Mouse (Mus musculus) megakaryocyte, adult 5-6 weeks (primary cell): Measurements from ENCODE around the gene Rcor1. TPM values are rescaled to one million over a fixed set of nuclear protein-coding genes. Genes with fewer than 3 reads are reported as not detected.

Experiments
- ATAC-seq: 2 replicates; pipeline ENCODE4 v1.8.0; 2016; ENCODE audit warnings: mild to moderate bottlenecking, inconsistent platforms; ENCODE audit not compliant: poor library complexity, severe bottlenecking
- total RNA-seq, 2 experiments: library from RNA; stranded (forward) in 1 of 2; stranded (reverse) in 1 of 2; fragments of 153-499, 151-499 nt in 1 of 2; fragments of 221-1000, 200-1000 nt in 1 of 2; gene quantifications; 2 replicates each; pipeline versions ENCODE4 v1.2.3 to v1.2.4; 2015 to 2017

Gene Rcor1
- total RNA-seq, 2 experiments from 2014 or later: 22.8 to 30.6 TPM

DNA sequence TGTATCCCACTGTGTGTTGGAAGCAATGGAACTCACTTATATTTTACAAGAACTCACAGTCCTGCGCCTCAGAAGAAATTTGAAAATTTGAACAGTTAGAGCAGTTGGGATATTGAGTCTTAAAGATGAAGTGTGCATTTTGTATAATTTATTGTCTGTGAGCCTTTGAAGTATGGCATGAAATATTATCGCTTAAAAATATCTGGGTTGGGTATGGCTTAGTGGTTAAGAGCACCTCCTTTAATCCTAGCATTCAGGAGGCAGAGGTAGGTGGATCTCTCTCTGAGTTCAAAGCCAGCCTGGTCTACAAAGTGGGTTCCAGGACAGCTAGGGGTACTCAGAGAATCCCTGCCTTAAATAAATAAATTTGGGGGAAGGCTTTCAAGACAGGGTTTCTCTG lies 20.1 kb upstream of the Rcor1 start:
- no peak for ATAC-seq

- ATAC-seq: no peak
Observed at GRCm38 (mm10) chr12:111021138-111021537, 18.0 kb upstream of the Rcor1 start.

DNA sequence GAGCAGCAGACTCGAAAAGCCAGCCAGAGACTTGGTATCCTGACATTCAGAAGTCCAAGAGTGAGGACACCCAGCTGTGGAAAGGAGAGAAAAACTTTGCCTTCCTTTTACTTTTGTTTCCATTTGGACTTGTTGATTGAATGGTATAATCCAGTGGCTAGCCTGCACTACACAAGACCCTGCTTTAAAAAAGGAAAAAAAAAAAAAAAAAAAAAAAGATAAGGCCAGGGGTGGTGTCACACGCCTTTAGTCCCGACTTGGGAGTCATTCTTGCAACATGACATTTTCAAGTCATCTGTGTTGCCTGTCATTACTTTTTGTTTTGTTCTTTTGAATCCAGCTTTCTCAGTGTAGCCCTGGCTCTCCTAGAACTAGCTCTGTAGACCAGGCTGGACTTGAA lies 17.6 kb upstream of the Rcor1 start:
- no peak for ATAC-seq

- no peak for ATAC-seq
Observed at GRCm38 (mm10) chr12:111028176-111029167, 10.7 kb upstream of the Rcor1 start.

- ATAC-seq: no peak
Observed at GRCm38 (mm10) chr12:111029291-111029890, 9.8 kb upstream of the Rcor1 start.

GRCm38 (mm10) chr12:111032839-111033238 lies 6.3 kb upstream of the Rcor1 start:
- ATAC-seq: no peak

DNA sequence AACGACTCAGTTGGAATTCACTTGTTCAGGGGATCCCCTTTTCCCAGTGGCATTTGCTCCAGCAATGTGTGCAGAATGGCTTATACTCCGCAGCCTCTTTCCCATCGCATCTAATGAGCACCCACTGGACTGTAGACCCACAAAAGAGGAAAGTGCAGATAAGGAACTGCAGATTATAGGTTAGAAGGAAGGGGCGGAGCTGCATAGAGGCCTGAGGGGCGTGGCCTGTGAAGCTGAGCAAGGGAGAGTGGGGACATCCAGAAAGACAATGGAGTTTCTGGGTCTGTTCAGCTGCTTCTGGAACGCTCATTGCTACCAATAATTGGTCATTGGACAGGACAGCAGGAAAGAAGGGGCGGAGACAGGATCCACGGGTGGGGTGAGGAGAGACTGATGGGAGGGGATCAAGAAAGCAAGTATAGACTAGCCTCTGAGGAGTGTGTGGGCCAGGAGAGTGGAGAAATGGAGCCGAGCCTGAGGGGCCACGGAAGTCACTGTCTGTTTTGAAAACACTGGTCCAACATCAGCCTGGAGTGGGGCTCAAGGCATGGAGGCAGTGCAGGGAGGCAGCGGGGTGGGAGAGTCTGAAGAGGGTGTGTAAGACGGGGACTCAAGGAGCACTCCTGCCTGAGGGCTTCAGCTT lies 3.8 kb upstream of the Rcor1 start:
- peak; percentile 58 for ATAC-seq

DNA sequence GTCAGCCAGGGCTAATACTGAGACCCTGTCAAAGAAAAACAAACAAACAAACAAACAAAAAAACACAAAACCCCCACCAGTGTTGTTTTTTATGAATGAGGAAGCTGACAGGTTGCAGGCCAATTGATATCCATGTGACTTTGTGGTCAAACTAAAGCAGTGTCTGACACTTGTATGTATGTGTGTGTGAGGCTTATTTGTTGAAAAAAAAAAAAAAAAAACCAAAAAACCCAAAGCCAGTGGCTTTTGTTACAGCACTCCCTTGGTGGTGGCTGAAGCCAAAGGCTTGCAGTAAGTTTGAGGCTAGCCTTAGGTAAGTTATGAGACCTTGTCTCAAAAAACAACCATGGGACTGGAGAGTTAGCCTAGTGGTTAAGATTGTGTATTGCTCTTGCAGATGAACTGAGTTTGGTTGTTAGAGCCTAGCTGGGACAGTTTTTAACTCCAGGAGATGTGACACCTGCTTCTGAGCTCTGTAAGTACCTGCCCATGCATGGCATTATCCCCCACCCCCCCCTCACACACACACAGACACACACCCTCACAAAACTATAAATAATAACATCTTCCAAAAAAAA lies 2.9 kb upstream of the Rcor1 start:
- no peak for ATAC-seq

GRCm38 (mm10) chr12:111037241-111038180 lies 1.6 kb upstream of the Rcor1 start:
- ATAC-seq: no peak

DNA sequence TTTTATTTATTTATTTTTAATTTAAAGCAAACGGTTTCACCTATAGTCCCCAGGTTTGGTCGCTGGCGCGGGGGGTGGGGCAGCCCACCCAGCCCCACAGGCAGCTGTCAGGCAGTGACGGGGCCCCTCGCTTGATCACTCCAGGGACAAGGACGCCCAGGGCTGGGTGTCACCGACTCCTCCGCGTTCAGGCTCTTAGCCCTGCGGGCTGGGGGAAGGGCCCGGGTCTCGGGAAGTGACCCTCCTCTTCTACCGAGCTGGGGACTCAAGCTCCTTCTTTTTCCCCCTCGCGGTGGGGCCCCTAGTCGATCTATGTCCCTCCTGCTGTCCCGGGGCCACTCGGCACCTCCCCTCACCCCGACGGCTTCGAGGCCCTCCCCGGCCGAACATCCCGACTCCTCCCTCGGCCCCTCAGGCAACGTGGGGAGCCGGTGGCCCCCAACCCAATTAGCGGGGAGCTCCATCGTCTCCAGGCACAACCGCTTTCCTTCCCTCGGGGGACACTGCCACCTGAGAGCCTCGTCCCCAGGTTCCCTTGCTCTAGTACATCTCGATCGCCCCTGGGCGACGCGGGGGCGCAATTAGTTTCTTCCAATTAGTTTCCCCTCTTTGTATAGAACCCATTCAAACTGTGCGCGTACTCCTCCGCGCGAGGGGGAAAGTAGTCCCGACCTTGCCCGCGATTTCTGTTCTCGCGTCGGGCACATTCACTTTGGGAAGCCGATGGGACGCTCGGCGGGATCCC lies 748 bp upstream of the Rcor1 start:
- ATAC-seq: peak; percentile 6; the same call in 1 of the 2 replicates

- ATAC-seq: no peak
Observed at GRCm38 (mm10) chr12:111039771-111040530, 800 bp downstream of the Rcor1 start.

- ATAC-seq: no peak
Observed at GRCm38 (mm10) chr12:111040531-111040860, 1.3 kb downstream of the Rcor1 start.

DNA sequence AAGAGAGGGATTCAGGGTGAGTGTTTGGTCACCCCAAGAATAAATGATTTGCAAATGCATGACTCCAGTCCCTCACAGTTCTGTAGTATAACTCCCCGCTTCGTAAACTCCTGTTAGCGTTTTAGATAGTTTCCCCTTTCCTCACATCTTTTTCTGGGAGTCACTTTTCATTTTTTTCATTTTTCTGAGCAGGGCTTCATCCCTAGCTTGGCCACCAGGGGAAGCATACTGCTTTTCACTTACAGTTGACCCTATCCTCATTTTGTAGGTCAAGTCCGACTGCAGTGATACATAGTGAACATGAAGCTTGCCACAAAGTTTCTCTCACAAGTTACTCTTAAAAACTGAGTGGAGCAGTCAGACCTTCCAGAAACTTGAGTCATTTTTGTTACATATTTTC lies 2.0 kb downstream of the Rcor1 start:
- 0 out of 2 replicates have a peak, but pooled peaks have one; percentile 15 for ATAC-seq

DNA sequence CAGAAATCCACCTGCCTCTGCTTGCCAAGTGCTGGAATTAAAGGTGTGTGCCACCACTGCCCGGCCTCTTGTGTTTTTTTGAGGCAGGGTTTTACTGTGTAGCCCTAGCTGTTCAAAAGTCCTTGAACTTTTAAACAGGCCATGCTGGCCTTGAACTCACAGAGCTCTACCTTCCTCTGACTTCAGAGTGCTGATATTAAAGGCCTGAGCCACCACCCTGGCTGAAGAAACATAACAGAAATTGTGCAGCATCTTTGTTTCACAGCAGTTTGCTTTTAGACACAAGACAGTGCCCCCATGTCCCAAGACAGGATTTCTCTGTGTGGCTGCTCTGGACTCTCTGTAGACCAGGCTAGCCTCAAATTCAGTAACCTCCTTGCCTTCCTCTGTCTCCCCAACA lies 3.2 kb downstream of the Rcor1 start:
- ATAC-seq: no peak

DNA sequence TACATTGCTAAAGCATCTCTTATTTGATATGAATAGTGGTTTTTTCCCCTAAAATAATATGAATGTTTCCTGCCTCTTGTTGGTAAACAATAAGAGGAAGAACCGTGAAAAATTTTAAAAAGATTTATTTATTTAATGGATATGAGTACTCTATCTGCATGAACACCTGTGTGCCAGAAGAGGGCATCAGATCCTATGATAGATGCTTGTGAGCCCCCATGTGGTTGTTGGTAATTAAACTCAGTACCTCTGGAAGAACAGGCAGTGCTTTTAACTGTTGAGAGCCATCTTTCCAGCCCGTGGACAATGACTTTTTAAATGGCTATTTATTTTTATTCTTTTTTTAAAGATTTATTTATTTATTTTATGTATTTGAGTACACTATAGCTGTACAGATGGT lies 5.7 kb downstream of the Rcor1 start:
- ATAC-seq: no peak

- no peak for ATAC-seq
Observed at GRCm38 (mm10) chr12:111046866-111047265, 7.7 kb downstream of the Rcor1 start.

GRCm38 (mm10) chr12:111048201-111048600 lies 9.1 kb downstream of the Rcor1 start:
- ATAC-seq: no peak

- ATAC-seq: no peak
Observed at GRCm38 (mm10) chr12:111050256-111050655, 11.1 kb downstream of the Rcor1 start.

- no peak for ATAC-seq
Observed at GRCm38 (mm10) chr12:111063361-111063760, 24.2 kb downstream of the Rcor1 start.
